Mouse (Mus musculus): ENCODE results near the gene Gprc5b.

GRCm38 (mm10) chr7:119015736-119016135 is 20.7 kb upstream of the Gprc5b start:
- peak; percentile 86; the same call in 1 of the 2 replicates for TF ChIP-seq CTCF (IDR thresholded peaks at IDR 0.05; ENCODE audit: borderline replicate concordance, insufficient read depth, low read length)
- TF ChIP-seq POLR2A (IDR thresholded peaks at IDR 0.05; ENCODE audit: low read depth, low read length), result no peak

Measured in embryonic fibroblast, embryonic 13.5 days (primary cell).